Mouse (Mus musculus) liver, postnatal 0 days (tissue): Measurements from ENCODE around the gene Cfap46.

ENCODE experiments used
- CTCF ChIP-seq: sonication (generic); IDR thresholded peaks from 2 replicates; pipeline ENCODE4 v1.5.1; 2016; ENCODE audit warnings: antibody characterized with exemption, low read depth
- EP300 ChIP-seq: IDR thresholded peaks from 2 replicates; pipeline ENCODE4 v1.6.1; 2016; ENCODE audit warnings: antibody characterized with exemption, low read depth, mild to moderate bottlenecking

DNA sequence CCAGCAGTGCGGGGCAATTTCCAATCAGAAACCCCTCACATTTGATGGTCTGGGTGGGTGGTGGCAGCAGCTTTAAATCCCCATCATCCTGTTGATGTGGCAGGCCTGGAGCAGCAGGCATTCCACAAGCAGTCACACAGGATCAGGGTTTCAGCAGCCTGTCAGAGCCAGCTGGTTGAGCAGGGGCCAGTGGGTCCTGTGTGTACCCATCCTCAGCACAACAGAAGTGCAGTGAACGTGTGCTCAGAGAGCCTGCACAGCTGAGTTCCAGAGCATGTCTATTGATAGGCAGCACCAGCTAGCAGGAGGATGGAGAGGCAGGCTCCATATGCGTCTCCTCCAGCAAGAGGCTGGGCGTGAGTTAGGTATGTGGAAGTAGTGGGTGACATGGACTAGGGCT, 120.2 kb downstream of the Cfap46 start:
- TF ChIP-seq CTCF, result no peak
- TF ChIP-seq EP300, result no peak
